Mouse (Mus musculus) myocyte (in vitro differentiated cells): ENCODE results near the gene Gm21988. TPM values are rescaled to one million over a fixed set of nuclear protein-coding genes. Genes with fewer than 3 reads are reported as not detected.

Experiments used
- H3K27me3 ChIP-seq: one replicate; pipeline ENCODE4 v1.6.1; 2011; ENCODE audit not compliant: control insufficient read depth, insufficient read depth, insufficient read length
- H3K36me3 ChIP-seq: one replicate; pipeline ENCODE4 v1.6.1; 2011; ENCODE audit not compliant: control insufficient read depth, insufficient read depth
- H3K4me2 ChIP-seq: one replicate; pipeline ENCODE4 v1.6.1; 2011; ENCODE audit warnings: low read depth, control low read depth
- H3K4me3 ChIP-seq: one replicate; pipeline ENCODE4 v1.5.1; 2011; ENCODE audit warnings: mild to moderate bottlenecking, control low read depth, moderate library complexity
- H3K79me2 ChIP-seq: one replicate; pipeline ENCODE4 v1.6.1; 2011; ENCODE audit not compliant: control insufficient read depth, insufficient read depth
- H3ac ChIP-seq: one replicate; pipeline ENCODE4 v1.6.1; 2011; ENCODE audit not compliant: control insufficient read depth, insufficient read length
- CEBPB ChIP-seq: IDR thresholded peaks from 2 replicates; pipeline ENCODE4 v1.6.1; 2011; ENCODE audit warnings: mild to moderate bottlenecking, moderate library complexity; ENCODE audit not compliant: poor library complexity, insufficient read depth, severe bottlenecking
- E2F4 ChIP-seq: IDR thresholded peaks from one replicate; pipeline ENCODE4 v1.6.1; 2011; ENCODE audit warnings: mild to moderate bottlenecking, control low read depth, moderate library complexity; ENCODE audit not compliant: insufficient read depth
- MAX ChIP-seq: IDR thresholded peaks from one replicate; pipeline ENCODE4 v1.6.1; 2011; ENCODE audit warnings: low read depth, mild to moderate bottlenecking, control low read depth
- MYOD1 ChIP-seq, 3 experiments: IDR thresholded peaks; one replicate each; pipeline ENCODE4 v1.6.1; 2011; ENCODE audit warnings: control low read depth in 2 of 3, low read depth in 2 of 3, mild to moderate bottlenecking in 2 of 3, moderate library complexity in 1 of 3; ENCODE audit not compliant: insufficient read length in 2 of 3, control insufficient read depth in 1 of 3
- MYOG ChIP-seq, 3 experiments: IDR thresholded peaks; one replicate each; pipeline ENCODE4 v1.6.1; 2011; ENCODE audit warnings: control low read depth in 2 of 3, low read depth in 2 of 3, mild to moderate bottlenecking in 2 of 3; ENCODE audit not compliant: insufficient read length in 2 of 3, control insufficient read depth in 1 of 3, insufficient read depth in 1 of 3
- POLR2A ChIP-seq: IDR thresholded peaks from one replicate; pipeline ENCODE4 v1.6.1; 2011; ENCODE audit warnings: low read depth, mild to moderate bottlenecking, control low read depth, moderate library complexity; ENCODE audit not compliant: insufficient read length
- POLR2AphosphoS2 ChIP-seq: IDR thresholded peaks from one replicate; pipeline ENCODE4 v1.6.1; 2011; ENCODE audit warnings: low read depth, control low read depth; ENCODE audit not compliant: insufficient read length
- REST ChIP-seq: IDR thresholded peaks from one replicate; pipeline ENCODE4 v1.6.1; 2011; ENCODE audit warnings: mild to moderate bottlenecking, control low read depth, moderate library complexity; ENCODE audit not compliant: insufficient read depth, insufficient read length
- SRF ChIP-seq: IDR thresholded peaks from one replicate; pipeline ENCODE4 v1.6.1; 2011; ENCODE audit warnings: low read depth; ENCODE audit not compliant: control insufficient read depth, insufficient read length
- TCF12 ChIP-seq: IDR thresholded peaks from one replicate; pipeline ENCODE4 v1.6.1; 2011; ENCODE audit warnings: mild to moderate bottlenecking, control low read depth; ENCODE audit not compliant: poor library complexity, insufficient read depth, severe bottlenecking
- TCF3 ChIP-seq: IDR thresholded peaks from one replicate; pipeline ENCODE4 v1.6.1; 2011; ENCODE audit warnings: low read depth, control low read depth; ENCODE audit not compliant: insufficient read length
- USF1 ChIP-seq: IDR thresholded peaks from one replicate; pipeline ENCODE4 v1.6.1; 2011; ENCODE audit warnings: low read depth, mild to moderate bottlenecking, control low read depth, moderate library complexity
- polyA plus RNA-seq: library from polyadenylated mRNA; unstranded; fragments of >200 nt; fragmentation: generic; extraction: Trizol; gene quantifications from one replicate; pipeline ENCODE4 v1.2.1, GENCODE M21; 2012; ENCODE audit warnings: missing spikeins

Gm21988 gene
- polyA plus RNA-seq, 1 experiment = 9.2 TPM

GRCm38 (mm10) chr11:70265819-70266218 is 26.2 kb upstream of the Gm21988 start:
- Histone ChIP-seq H3ac (no peak overlapping the region), H3K36me3 (no peaks in the 10 kb centered on the region), H3K4me2 (no peak overlapping the region), H3K27me3 (no peaks in the 10 kb centered on the region), H3K4me3 (no peak overlapping the region), H3K79me2 (no peaks in the 10 kb centered on the region)
- no peak for TF ChIP-seq MYOD1 (IDR thresholded peaks at IDR 0.05; ENCODE audit: control insufficient read depth in 1 of 3, insufficient read length in 2 of 3, low read depth in 2 of 3)
- TF ChIP-seq MYOG (IDR thresholded peaks at IDR 0.05; ENCODE audit: control insufficient read depth in 1 of 3, insufficient read depth in 1 of 3, insufficient read length in 2 of 3, low read depth in 2 of 3) = no peak

- TF ChIP-seq TCF12 (no peak), CEBPB (no peak), MAX (no peak), POLR2A (no peak), REST (no peak), E2F4 (no peak), TCF3 (no peak), POLR2AphosphoS2 (no peak), MYOD1 (IDR thresholded peaks at IDR 0.05; ENCODE audit: control insufficient read depth in 1 of 3, insufficient read length in 2 of 3, low read depth in 2 of 3) (no peak), USF1 (no peak)
- H3K79me2 ChIP-seq = no peaks in the 10 kb centered on the region
- H3K36me3 ChIP-seq = no peaks in the 10 kb centered on the region
- H3ac ChIP-seq = no peak overlapping the region
- peak overlapping the region; percentile 0 for H3K4me2 ChIP-seq
- H3K4me3 ChIP-seq = no peak overlapping the region
- H3K27me3 ChIP-seq = no peaks in the 10 kb centered on the region
These were observed 25.6 kb upstream of the Gm21988 start for GRCm38 (mm10) chr11:70265252-70265651.

- Histone ChIP-seq H3K4me2 (peak overlapping the region; percentile 14), H3K79me2 (no peaks in the 10 kb centered on the region), H3K36me3 (no peaks in the 10 kb centered on the region), H3ac (no peak overlapping the region), H3K27me3 (peaks cover 11% of the 10 kb centered on the region), H3K4me3 (no peak overlapping the region)
- TF ChIP-seq TCF12 (no peak), USF1 (no peak), MYOG (IDR thresholded peaks at IDR 0.05; ENCODE audit: control insufficient read depth in 1 of 3, insufficient read depth in 1 of 3, insufficient read length in 2 of 3, low read depth in 2 of 3) (no peak), MAX (no peak), CEBPB (no peak), TCF3 (no peak), REST (no peak), POLR2A (no peak), POLR2AphosphoS2 (no peak), E2F4 (no peak), SRF (no peak)
These were observed 19.4 kb upstream of the Gm21988 start for GRCm38 (mm10) chr11:70259035-70259434.

GRCm38 (mm10) chr11:70254931-70255531 is 15.4 kb upstream of the Gm21988 start, which contains the start of gene Alox12:
Alox12 (minus strand) TSS chr11:70255353.
- no peaks in the 10 kb centered on the region for H3K36me3 ChIP-seq
- no peak within 1 kb of the TSS for H3K4me3 ChIP-seq
- no peaks in the 10 kb centered on the region for H3K79me2 ChIP-seq
- peaks cover 26% of the 10 kb centered on the region for H3K27me3 ChIP-seq
- peak within 1 kb of the TSS; percentile 70 for H3K4me2 ChIP-seq
- no peak within 1 kb of the TSS for H3ac ChIP-seq
- no peak for TF ChIP-seq MYOD1 (IDR thresholded peaks at IDR 0.05; ENCODE audit: control insufficient read depth in 1 of 3, insufficient read length in 2 of 3, low read depth in 2 of 3)

- no peaks in the 10 kb centered on the region for H3K79me2 ChIP-seq
- peak overlapping the region; percentile 70 for H3K4me2 ChIP-seq
- no peak overlapping the region for H3ac ChIP-seq
- no peaks in the 10 kb centered on the region for H3K36me3 ChIP-seq
- H3K27me3 ChIP-seq = peaks cover 26% of the 10 kb centered on the region
- H3K4me3 ChIP-seq = no peak overlapping the region
- TF ChIP-seq E2F4 = no peak
- TF ChIP-seq REST = no peak
- TF ChIP-seq USF1 = no peak
- TF ChIP-seq CEBPB = no peak
- no peak for TF ChIP-seq POLR2AphosphoS2
- TF ChIP-seq POLR2A = no peak
- no peak for TF ChIP-seq SRF
- no peak for TF ChIP-seq MYOG (IDR thresholded peaks at IDR 0.05; ENCODE audit: control insufficient read depth in 1 of 3, insufficient read depth in 1 of 3, insufficient read length in 2 of 3, low read depth in 2 of 3)
- no peak for TF ChIP-seq MYOD1 (IDR thresholded peaks at IDR 0.05; ENCODE audit: control insufficient read depth in 1 of 3, insufficient read length in 2 of 3, low read depth in 2 of 3)
- TF ChIP-seq TCF12 = no peak
These were observed 14.7 kb upstream of the Gm21988 start for GRCm38 (mm10) chr11:70254337-70254736.
